Mouse (Mus musculus) ES-E14 (cell line): Measurements from ENCODE around the gene Acp7. TPM values are rescaled to one million over a fixed set of nuclear protein-coding genes. Genes with fewer than 3 reads are reported as not detected.

Experiments used
- DNase-seq: peaks from one replicate; pipeline ENCODE4 v3.0.0-alpha.2; 2013; ENCODE audit warnings: low read depth, low spot score
- H3K27ac ChIP-seq: 2 replicates; pipeline ENCODE4 v1.5.1; 2012; ENCODE audit warnings: low read depth, mild to moderate bottlenecking, low read length, moderate library complexity, mixed read lengths; ENCODE audit not compliant: poor library complexity, insufficient read depth, severe bottlenecking
- H3K36me3 ChIP-seq: 2 replicates; pipeline ENCODE4 v1.6.1; 2012; ENCODE audit warnings: mild to moderate bottlenecking, low read length, moderate library complexity, mixed read lengths; ENCODE audit not compliant: control insufficient read depth, poor library complexity, insufficient read depth, severe bottlenecking
- H3K4me1 ChIP-seq, 2 experiments: fragments of 150-350 bp in 1 of 2; sonication (generic) in 1 of 2; 2 replicates each; pipeline ENCODE4 v1.6.1; 2012; ENCODE audit warnings: low read length in 2 of 2, mild to moderate bottlenecking in 1 of 2, mixed read lengths in 1 of 2; ENCODE audit not compliant: control insufficient read depth in 2 of 2, insufficient read depth in 2 of 2, poor library complexity in 1 of 2
- H3K4me3 ChIP-seq, 2 experiments: fragments of 150-350 bp in 1 of 2; sonication (generic) in 1 of 2; 2 replicates each; pipeline ENCODE4 v1.5.1; 2012; ENCODE audit warnings: low read length in 2 of 2, low read depth in 1 of 2, mild to moderate bottlenecking in 1 of 2, mixed read lengths in 1 of 2; ENCODE audit not compliant: insufficient read depth in 1 of 2, poor library complexity in 1 of 2, severe bottlenecking in 1 of 2
- H3K9ac ChIP-seq: 2 replicates; pipeline ENCODE4 v1.6.1; 2012; ENCODE audit warnings: low read depth, mild to moderate bottlenecking, low read length, mixed read lengths; ENCODE audit not compliant: poor library complexity, insufficient read depth, severe bottlenecking
- H3K9me3 ChIP-seq: fragments of 150-350 bp; sonication (generic); 2 replicates; pipeline ENCODE4 v1.6.1; 2012; ENCODE audit warnings: low read depth, mild to moderate bottlenecking, low read length; ENCODE audit not compliant: control insufficient read depth, insufficient read depth
- CHD2 ChIP-seq: IDR thresholded peaks from 2 replicates; pipeline ENCODE4 v1.6.1; 2014; ENCODE audit warnings: mild to moderate bottlenecking, low read depth, low read length, inconsistent platforms
- HCFC1 ChIP-seq: IDR thresholded peaks from 2 replicates; pipeline ENCODE4 v1.6.1; 2012; ENCODE audit warnings: low read length, inconsistent platforms, borderline replicate concordance; ENCODE audit not compliant: insufficient read depth
- MAFK ChIP-seq: IDR thresholded peaks from 2 replicates; pipeline ENCODE4 v1.6.1; 2014; ENCODE audit warnings: mild to moderate bottlenecking, low read depth, low read length, inconsistent platforms; ENCODE audit not compliant: insufficient read depth
- ZC3H11A ChIP-seq: IDR thresholded peaks from 2 replicates; pipeline ENCODE4 v1.6.1; 2012; ENCODE audit warnings: low read depth, mild to moderate bottlenecking, inconsistent platforms, low read length, borderline replicate concordance
- ZNF384 ChIP-seq: IDR thresholded peaks from 2 replicates; pipeline ENCODE4 v1.6.1; 2012; ENCODE audit warnings: low read depth, low read length, inconsistent platforms
- in situ Hi-C, 2 experiments: fragments of 600-800 bp; cut with MboI; formaldehyde crosslinking; loops; one replicate each; pipeline ENCODE4 v1.15.1; 2025; ENCODE audit warnings: low sequenced_read_pairs in 2 of 2, inconsistent platforms in 1 of 2; ENCODE audit not compliant: unreplicated experiment in 2 of 2
- total RNA-seq: library from RNA; depleted of rRNA; stranded (reverse); fragments of 300-350 nt; gene quantifications from 2 replicates; pipeline ENCODE4 v1.2.3, GENCODE M21; 2012; rRNA removed

Gene Acp7
- total RNA-seq = 1.6 and 2.5 TPM in 2 replicates

GRCm38 (mm10) chr7:28631073-28631472, at the start of gene Acp7:
TSS of gene Acp7 (minus strand) at chr7:28631332.
- H3K4me3 ChIP-seq = peak within 1 kb of the TSS; percentile 56 to 60
- no peak within 1 kb of the TSS for H3K27ac ChIP-seq
- DNase-seq = no peak
- TF ChIP-seq HCFC1 (no peak), MAFK (peak; percentile 63), CHD2 (no peak), ZNF384 (no peak), ZC3H11A (no peak)
- H3K9me3 ChIP-seq = no peaks in the 10 kb centered on the region
- peak within 1 kb of the TSS; percentile 12; the same call in 1 of the 2 replicates for H3K9ac ChIP-seq
- peaks cover 0 to 5% of the 10 kb centered on the region in 2 experiments; a peak in 1 of 4 replicates for H3K4me1 ChIP-seq
- no peaks in the 10 kb centered on the region for H3K36me3 ChIP-seq
- in situ Hi-C loops = no loop called here

GRCm38 (mm10) chr7:28677624-28678023, 46.5 kb upstream of the Acp7 start:
- no peak for TF ChIP-seq ZC3H11A
- TF ChIP-seq ZNF384 = no peak
- no peak overlapping the region for H3K9ac ChIP-seq
- in situ Hi-C loops = no loop called here
- no peak overlapping the region for H3K4me3 ChIP-seq
- peaks cover 6 to 21% of the 10 kb centered on the region in 2 experiments for H3K4me1 ChIP-seq
- H3K9me3 ChIP-seq = no peaks in the 10 kb centered on the region
- H3K36me3 ChIP-seq = no peaks in the 10 kb centered on the region
- DNase-seq = no peak
- peak overlapping the region; percentile 88 for H3K27ac ChIP-seq

- H3K27ac ChIP-seq = peak overlapping the region; percentile 88
- no peak overlapping the region for H3K9ac ChIP-seq
- in situ Hi-C loops = no loop called here
- DNase-seq = no peak
- H3K4me1 ChIP-seq = peaks cover 6 to 21% of the 10 kb centered on the region in 2 experiments
- H3K9me3 ChIP-seq = no peaks in the 10 kb centered on the region
- peak overlapping the region in 1 of 2 experiments; percentile 3; a peak in 1 of 4 replicates for H3K4me3 ChIP-seq
- H3K36me3 ChIP-seq = no peaks in the 10 kb centered on the region
- no peak for TF ChIP-seq HCFC1
- TF ChIP-seq CHD2 = no peak
- TF ChIP-seq MAFK = no peak
- TF ChIP-seq ZNF384 = no peak
These were observed 45.8 kb upstream of the Acp7 start for GRCm38 (mm10) chr7:28676811-28677541.

GRCm38 (mm10) chr7:28675746-28676145, 44.6 kb upstream of the Acp7 start:
- Histone ChIP-seq H3K9me3 (no peaks in the 10 kb centered on the region), H3K36me3 (no peaks in the 10 kb centered on the region), H3K9ac (peak overlapping the region; percentile 13; the same call in 1 of the 2 replicates), H3K4me1 (peaks cover 6 to 21% of the 10 kb centered on the region in 2 experiments), H3K4me3 (peak overlapping the region; percentile 34 to 45), H3K27ac (peak overlapping the region; percentile 82; the same call in 1 of the 2 replicates)
- in situ Hi-C loops = no loop called here
- no peak for TF ChIP-seq ZNF384
- TF ChIP-seq ZC3H11A = no peak
- TF ChIP-seq MAFK = no peak
- TF ChIP-seq CHD2 = no peak; the same call in 1 of the 2 replicates
- TF ChIP-seq HCFC1 = 0 out of 2 replicates have a peak, but pooled peaks have one; percentile 31
- no peak for DNase-seq
